8 mouse cellular contexts compared by ENCODE assay signal in the genomic region with DNA sequence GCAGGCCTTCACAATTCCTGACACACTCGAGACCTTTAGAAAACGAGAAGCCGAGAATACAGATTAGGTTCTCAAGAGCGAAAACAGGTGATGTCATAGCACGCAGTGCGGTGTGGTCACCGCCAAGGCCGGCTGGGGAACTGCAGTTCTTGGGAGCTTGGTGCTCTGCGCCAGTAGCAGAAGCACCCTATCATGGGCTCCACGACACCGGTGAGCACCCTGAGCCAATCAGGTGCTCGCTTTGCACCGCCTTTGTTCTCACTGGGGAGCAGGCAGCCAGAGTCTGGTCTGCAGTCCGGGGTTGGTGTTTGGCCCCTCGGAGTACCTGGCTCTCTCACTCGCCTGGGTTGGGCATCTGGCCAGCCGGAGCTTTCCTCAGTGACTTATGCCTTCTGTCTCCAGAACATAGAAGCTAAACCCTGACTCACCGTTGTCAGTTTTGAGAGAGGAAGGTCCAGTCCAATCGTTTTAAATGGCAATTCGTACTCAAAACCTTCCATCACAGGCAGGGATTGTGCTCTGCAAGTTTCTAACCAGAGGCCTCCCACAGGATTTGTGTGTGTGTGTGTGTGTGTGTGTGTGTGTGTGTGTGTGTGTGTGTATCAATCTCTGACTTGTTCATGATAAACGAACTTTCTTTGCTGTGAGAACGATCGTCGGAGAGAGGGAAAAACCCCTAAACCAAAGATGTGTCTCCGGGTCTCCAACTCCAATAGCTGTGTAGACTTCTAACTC. TPM values are rescaled to one million over a fixed set of nuclear protein-coding genes. Genes with fewer than 3 reads are reported as not detected.
DNase-seq lines count a peak whose midpoint lies in the region; ATAC-seq lines count a peak whose summit lies in the region.

A gene (plus strand): TSS at position 82 of the 735 bp plus-strand sequence.

- peaks cover 11% of the 10 kb centered on the region for H3K4me1 ChIP-seq in intestine, embryonic 16.5 days (ENCODE audit: control insufficient read depth, insufficient read depth, low read length)

- no peaks in the 10 kb centered on the region for H3K9me3 ChIP-seq in intestine, embryonic 16.5 days (ENCODE audit: control insufficient read depth, low read length)

- no peaks in the 10 kb centered on the region for H3K36me3 ChIP-seq in intestine, embryonic 16.5 days (ENCODE audit: control insufficient read depth, insufficient read depth, low read length)

- peak within 1 kb of the TSS; percentile 66 for H3K9ac ChIP-seq in intestine, embryonic 16.5 days (ENCODE audit: low read depth, low read length)

- H3K27me3 ChIP-seq in intestine, embryonic 16.5 days (replicated peaks; ENCODE audit: control insufficient read depth, insufficient read depth, low read length), result no peaks in the 10 kb centered on the region

- H3K4me3 ChIP-seq in intestine, embryonic 16.5 days (ENCODE audit: low read length), result peak within 1 kb of the TSS; percentile 41

- intact Hi-C loops in left cerebral cortex, postnatal 25 days (cut with DNase I), result loop anchor here (5.0 to 10.0 kb wide), 3 partner anchors 107 to 218 kb away; a partner anchor contains a TSS

- WGBS in intestine, embryonic 16.5 days, result 5% methylated on average over 25 of the region's 25 CpGs

- peak; percentile 41 for ATAC-seq in intestine, embryonic 16.5 days

- DNase-seq in adrenal gland, adult 18-20 months (ENCODE audit: low spot score in 2 of 2), result peak; percentile 71 to 74
- DNase-seq in embryo, embryonic 11 days, result peak; percentile 87
- peak; percentile 31 to 56 for DNase-seq in gastrocnemius, postnatal 4 days (ENCODE audit: low spot score in 2 of 2)
- peak; percentile 63 to 77 for DNase-seq in left cerebral cortex, postnatal 25 days (ENCODE audit: low spot score in 2 of 2)
- peak; percentile 92 for DNase-seq in mesoderm, embryonic 11.5 days (ENCODE audit: low read depth, low spot score)
- DNase-seq in right cerebral cortex, postnatal 25 days, result peak; percentile 71
- DNase-seq in urinary bladder, postnatal 36 days (ENCODE audit: low spot score in 2 of 2), result peak; percentile 63 to 66

- peak within 1 kb of the TSS; percentile 95 for H3K27ac ChIP-seq in intestine, embryonic 16.5 days (ENCODE audit: low read length)

- H3K4me2 ChIP-seq in intestine, embryonic 16.5 days (ENCODE audit: low read depth, low read length), result peak within 1 kb of the TSS; percentile 66

RNA-seq across cellular contexts. Expression of the gene that starts here (rescaled TPM):
- 10 to 100 TPM; 40.6 to 66.1 TPM for total RNA-seq in adrenal gland, adult 18-20 months (2021)
- total RNA-seq in gastrocnemius, postnatal 4 days (2021), result 10 to 100 TPM; 42.1 to 49.8 TPM
- polyA plus RNA-seq in intestine, embryonic 16.5 days (2015; fragmentation: Nextera tagmentation; extraction: Ambion mirVana), result 10.4 and 10.6 TPM in 2 replicates
- 100 to 1,000 TPM; 106 to 116 TPM for total RNA-seq in left cerebral cortex, postnatal 25 days (2021)

Comparison
In these comparisons a context has a peak if more than half of its experiments do, and no peak if none do; other contexts are left out.
1. Peak in every context shown above with its lines: DNase-seq, ATAC-seq, H3K4me3 ChIP-seq and H3K27ac ChIP-seq.